Mouse (Mus musculus): Measurements from ENCODE around the gene Cwc25.
A peak's percentile ranks its signal among the peaks of the same experiment; 100 is the strongest.

The Cwc25 gene

DNA sequence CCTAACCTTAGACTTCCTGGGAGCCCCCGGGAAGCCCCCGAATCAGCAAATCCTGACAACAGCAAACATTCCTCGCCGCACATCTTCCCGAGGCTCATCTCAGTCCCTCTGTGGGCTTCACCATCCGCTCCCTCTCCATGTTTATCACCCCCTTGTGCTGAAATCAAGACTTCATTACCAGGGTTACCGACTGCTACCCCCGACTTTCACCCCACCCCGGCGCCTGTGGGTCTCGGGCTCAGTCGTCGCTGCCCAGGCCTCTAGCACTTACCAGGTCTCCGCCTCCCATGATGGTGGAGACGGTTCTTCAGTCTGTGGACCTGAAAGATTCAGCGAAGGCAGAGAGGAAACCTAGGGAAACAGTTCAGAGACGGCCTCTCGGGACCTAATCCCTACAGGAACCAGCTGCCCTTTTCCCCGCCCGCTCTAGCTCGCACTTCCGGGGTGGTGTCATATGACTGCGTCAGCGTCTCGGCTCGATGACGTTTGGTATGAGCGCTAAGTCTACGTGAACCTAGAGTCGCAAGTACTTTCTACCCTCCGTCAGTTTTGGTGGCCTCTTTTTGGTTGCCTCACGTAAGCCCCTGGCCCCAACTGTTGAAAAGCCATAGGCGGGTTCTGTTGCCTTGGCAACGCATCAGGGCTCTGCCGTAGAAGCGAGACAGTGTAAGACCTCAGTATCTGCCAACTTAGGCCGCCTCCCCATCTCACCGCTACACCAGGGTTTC lies at the start of gene Cwc25:
TSS of gene Cwc25 (minus strand) at position 403 of the 728 bp plus-strand sequence.
- peak; percentile 86 for DNase-seq (ENCODE audit: low spot score)

DNA sequence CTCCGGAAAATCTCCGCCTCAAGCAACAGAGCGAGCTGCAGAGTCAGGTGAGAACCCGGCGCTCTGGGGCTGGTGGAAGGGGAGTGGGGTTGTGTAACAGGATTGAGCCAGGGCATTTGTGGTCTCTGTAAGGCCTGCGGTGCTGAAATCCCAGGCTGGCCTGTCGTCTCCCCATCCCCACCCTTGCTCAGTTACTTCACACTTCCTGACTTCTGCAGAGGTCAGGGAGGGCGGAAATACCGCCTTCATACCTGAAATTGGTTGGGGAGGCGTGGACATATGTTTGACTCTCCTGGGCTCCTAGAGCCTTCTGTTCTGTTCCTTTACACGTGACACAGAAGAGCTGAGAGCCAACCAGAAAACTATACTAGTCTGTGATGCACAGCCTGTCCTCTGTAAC lies 49.4 kb upstream of the Cwc25 start:
- DNase-seq (ENCODE audit: low spot score), result no peak

DNA sequence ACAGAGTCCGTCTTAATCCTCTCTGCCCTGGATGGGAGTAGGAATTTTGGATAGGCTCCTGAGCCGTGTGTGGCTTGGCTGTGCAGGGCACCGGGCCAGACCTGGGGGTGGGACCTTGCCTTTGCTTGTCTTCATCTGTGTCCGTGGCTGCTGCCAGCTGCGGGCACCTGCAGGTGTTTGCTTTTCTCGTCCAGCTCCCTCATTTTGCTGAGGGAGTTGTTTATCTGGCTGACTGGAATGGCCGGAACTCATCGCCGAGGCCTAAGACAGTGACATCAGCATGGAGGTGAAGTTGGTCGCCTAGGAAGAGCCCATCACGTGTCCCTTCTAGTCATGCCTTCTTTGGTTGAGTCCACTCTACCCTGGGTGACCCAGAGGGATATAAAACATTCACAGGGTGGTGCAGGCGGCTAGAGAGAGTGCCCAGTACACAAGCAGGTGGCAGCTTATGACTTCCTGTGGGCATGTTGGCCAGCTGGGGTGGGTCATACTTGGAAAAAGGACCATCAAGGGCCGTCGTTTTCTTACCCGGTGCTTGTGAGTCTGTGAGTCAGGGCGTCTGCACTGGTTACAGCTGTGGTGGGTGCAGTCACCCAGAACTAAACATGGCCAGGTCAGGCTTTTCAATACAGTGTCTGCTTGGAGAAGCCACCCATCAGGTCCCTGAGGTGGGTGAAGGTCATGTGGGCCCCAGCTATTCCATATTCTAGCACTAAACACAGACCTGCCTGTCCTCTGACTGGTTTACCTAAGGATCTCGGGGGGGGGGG lies 47.6 kb upstream of the Cwc25 start:
- DNase-seq (ENCODE audit: low spot score), result no peak

DNA sequence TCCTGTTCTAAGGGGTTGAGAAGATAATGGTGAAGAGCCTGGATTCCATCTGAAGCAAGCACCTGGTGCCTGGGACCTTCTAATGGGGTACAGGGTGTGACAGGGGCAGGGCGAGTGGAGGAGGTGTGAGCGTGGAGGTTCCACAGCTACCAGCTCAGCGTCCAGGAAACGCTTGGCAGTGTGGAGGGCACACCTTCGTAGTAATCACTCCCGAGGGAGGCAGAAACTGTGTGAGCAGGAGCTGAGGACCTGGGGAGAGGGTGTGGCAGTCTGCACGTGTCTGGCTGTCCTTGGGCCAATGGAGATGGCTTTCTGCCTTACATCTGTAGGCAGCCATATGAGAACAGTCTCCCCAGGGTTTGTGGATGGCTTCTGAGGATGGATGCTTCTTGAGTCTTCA lies 46.7 kb upstream of the Cwc25 start:
- DNase-seq (ENCODE audit: low spot score), result no peak

DNA sequence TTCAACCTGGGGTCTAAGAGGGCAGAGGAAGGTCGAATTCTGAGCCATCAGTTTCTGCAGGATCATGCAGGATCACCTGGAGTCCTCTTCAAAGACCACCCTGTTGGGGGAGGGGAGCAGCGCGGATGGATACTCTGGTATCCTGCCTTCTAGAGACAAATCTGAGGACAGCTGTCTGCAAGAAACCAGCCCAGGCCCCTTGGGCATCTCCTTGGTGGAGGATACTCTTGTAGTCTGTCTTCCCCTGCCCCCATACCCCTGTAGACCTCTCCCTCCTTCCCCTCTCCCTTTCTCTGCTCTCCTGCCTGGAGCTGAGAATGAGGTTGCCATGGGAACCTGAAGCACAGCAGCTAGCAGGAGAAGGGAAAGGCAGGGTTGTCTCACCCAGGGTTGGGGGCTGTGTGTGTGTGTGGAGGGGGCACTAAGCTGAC lies 46.1 kb upstream of the Cwc25 start:
- no peak for DNase-seq (ENCODE audit: low spot score)

DNA sequence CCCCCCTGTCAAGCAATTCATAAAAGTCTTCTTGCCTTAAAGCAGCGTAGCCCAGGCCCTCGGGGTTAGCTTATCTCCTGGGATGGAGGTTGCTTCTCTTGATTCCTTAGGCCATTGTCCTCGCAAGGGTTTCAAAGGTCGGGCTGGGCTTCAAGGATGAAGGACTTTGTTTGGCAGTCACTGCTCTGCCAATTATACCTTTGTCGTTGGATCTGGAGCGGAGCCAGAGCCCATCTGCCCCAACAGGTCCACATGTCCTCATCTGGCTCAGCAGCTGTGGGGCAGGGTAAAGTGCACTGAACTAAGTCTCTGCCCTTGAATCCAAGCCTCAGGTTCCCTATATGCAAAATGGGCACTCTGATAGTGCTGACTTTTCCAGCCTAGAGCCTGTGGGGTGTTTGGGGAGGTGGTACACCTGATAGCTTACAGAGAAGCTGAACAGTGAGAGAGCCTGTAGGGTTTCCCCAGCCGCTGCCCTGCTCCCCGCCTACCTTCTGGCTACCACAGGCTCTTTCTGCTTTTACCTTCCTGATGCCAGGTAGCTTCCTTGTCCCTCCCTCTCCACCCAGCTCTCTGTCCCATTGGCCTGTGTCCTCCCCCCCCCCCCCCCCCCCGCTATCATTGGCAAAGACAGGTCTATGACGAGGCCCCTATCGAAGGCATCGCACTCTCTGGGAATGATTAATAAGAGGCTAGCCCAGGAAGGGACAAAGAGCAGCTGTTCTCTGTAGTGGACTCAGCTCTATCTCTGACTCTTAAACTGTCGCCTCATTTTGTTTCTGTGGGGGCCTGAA lies 45.4 kb upstream of the Cwc25 start:
- DNase-seq (ENCODE audit: low spot score), result no peak

DNA sequence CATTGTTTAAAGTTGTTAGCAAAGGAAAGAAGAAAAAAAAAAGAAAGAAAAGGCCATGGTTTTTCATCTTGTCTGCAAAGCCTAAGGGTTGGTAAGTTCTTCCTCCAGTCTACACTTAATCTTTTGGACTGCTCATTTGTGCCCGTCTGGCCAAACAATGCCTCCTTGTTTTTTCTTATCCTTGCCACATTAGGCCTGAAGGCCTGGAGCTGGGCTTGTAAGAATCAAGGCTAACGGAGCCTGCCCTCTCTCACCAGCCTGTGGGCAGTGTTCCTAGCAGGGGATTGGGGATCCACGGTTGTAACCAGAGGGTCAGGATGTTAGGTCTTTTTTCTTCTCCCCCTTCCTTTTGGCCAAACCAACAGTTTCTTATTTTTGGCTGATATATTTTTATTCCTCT lies 44.6 kb upstream of the Cwc25 start:
- no peak for DNase-seq (ENCODE audit: low spot score)

DNA sequence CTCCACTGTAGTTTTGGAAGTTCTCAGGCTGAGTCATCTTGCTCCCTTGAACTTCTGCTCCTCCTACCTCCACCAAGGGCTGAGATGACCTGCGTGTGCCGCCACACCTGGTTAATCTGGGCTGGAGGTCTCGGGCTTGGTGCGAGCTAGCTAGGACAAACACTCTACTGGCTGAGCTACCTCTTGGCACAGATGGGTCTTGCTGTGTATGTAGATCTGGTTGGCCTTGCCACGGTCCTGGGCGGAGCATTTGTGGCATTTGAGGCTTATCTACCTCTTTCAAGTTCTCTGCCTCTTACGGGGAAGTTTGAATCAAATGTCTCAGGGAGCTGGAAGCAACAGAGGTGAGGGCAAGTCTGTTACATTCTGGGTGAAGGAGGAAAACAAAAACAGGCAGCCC lies 44.0 kb upstream of the Cwc25 start:
- DNase-seq (ENCODE audit: low spot score), result no peak

DNA sequence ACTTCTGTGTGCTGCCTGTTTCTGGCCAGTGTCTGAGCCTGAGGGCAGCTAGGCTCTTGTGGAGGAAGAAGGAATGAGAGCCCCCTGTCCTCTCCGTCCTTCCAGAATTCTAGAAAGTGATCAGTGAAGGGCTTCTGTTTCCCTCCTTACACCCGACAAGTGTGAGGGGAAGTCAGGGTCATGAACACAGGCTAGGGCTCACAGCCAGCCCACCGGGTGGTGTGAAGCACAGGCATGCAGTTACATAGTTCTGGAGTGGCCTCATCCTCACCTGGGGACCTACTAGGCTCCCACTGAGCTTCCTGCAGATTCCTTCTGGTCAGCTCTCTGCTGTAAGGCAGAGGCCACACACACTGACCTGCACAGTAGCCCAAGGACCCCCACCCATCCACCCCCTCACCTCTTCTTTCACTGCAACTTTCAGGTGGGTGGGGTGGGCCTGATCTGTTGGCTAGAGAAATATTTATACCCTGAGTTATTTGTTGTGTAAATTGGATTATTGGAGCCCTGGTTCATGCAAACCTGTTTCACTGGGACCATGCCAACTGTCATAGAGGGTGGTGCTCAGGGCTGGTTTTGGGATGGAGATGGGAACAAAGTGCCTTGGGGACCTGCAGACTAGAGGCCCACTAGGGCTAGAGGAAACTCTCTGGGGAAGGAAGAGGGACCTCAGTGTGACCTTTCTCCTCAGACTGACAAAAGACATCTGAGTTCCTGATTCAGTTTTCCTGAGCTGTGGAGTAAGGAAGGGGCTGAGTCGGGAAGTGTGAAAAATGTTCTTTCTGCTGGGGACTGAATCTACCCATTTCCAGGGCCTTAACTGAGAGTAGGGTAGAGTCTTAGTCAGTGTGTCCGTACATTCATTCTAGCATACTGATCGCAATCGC lies 43.1 kb upstream of the Cwc25 start:
- DNase-seq (ENCODE audit: low spot score), result no peak

DNA sequence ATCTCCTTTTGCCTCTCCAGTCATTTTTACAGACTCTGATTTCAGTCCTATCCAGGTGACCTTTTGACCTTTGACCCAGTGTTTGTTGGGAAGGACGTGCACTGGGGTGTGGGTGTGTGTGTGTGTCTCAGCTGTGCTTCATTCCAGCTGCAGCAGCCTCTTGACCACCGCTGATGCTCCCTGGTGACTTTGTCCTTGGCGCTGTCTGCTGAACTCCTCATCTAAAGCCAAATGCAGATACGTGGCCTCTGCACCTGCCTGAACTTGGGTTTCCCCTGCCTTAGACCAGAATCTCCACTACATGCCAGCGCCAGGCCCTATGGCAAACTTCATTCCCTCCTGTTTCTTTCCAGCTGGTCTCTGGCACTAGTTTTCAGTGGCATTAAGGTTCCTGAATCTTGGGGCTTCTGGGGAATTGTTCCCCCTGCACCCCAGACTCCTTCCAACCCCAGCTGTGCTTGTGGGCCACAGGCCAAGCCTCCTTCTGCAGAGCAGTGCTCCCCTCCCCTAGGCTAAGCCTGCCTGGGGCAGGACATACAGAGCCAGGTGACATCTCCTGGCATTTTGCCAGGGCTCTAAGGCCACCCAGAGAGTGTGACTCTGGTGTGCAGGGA lies 42.4 kb upstream of the Cwc25 start:
- no peak for DNase-seq (ENCODE audit: low spot score)

DNA sequence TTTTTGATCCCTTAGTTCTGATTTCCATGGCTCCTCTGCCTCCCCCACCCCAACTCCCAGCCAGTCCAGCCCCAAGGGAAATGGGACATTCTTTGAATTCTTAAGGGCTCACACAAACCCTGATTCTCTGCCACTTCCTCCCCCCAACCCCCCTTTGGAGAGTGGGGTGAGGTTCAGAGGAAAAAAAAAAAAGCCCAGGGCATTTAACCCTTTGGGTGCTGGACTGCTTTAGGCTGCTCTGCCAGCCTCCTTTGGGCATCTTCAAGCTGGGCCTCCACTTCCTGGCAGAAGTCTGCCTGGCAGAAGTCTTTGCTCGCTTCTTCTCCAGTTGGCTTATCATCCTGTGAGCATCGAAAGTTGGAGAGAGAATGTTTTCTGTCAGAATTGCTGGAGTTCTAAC lies 41.7 kb upstream of the Cwc25 start:
- DNase-seq (ENCODE audit: low spot score), result no peak

DNA sequence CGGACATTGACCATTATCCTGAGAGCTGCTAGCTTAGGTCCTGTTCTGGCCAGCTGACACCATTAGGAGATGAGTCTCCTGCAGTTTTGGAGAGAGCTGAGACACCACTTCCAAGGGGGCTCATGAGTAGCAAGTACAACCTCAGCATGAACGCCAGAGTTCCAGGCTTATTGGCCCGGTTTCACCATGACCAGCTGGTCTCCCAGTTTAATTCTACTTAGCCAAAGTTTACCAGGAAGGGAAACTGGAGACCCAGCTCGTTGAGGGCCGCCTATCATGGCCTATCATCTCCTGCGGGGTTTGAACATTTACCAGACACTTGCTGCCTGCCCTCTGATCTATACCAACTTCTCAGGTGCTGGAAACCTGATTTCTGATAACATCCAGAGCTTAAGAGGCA lies 41.3 kb upstream of the Cwc25 start:
- DNase-seq (ENCODE audit: low spot score), result no peak

DNA sequence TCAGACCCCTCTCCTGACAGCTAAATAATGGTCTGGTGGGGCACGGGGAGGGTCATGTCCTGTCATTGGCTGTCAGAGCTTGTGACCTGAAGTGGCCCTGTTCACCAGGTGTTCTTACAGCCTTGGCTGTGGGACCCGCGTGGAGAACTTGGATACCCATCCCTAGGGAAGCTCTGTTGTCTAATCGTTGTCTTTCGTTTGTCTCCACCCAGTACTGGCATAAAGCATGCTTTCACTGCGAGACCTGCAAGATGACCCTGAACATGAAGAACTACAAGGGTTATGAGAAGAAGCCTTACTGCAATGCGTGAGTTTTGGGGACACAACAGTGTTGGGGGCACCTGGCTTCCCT lies 40.2 kb upstream of the Cwc25 start:
- DNase-seq (ENCODE audit: low spot score), result no peak

DNA sequence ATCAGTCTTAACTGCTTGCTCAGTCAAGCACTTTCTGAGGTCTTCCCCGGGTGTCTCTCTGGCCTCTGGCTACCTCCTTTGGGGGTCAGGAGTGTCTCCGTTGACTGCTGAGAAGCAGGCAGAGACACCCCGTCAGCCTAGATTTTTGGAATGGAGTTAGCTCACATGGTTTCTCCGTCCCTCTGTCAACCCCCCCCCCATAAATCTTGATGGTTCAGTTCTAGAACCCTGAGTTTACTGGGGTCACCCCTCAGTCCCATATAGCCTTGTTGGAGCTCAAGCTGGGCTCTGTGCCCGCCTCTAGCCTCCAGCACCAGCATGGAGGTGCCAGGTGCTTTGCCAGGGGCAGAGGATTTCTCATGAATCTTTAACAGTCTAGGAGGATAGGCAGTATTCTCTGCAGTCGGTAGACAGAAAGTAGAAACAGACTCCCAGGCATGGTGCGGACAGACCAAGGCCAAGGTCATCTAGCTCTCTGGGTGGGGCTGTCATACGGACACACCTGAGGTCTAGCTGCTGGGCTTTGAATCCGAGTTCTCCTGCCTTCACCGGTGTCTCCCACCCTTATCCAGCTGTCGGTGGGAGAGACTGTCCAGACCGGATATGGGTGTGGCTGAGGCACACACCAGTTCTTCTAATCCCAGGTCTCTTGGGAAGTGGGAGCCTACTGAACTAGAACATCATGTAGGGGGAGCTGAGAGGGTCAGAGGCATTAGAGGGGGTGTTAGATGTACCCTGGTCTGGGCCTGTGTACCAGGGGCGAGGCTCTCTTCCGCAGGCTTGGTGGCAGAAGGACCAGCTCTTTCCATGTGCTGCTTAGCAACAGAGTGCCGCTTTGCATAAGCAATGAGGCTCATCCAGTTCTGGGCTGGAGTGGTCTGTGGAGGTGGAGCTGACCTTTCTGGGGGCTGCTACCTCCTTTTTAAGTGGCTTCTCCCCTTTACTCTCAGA lies 39.6 kb upstream of the Cwc25 start:
- DNase-seq (ENCODE audit: low spot score), result no peak

DNA sequence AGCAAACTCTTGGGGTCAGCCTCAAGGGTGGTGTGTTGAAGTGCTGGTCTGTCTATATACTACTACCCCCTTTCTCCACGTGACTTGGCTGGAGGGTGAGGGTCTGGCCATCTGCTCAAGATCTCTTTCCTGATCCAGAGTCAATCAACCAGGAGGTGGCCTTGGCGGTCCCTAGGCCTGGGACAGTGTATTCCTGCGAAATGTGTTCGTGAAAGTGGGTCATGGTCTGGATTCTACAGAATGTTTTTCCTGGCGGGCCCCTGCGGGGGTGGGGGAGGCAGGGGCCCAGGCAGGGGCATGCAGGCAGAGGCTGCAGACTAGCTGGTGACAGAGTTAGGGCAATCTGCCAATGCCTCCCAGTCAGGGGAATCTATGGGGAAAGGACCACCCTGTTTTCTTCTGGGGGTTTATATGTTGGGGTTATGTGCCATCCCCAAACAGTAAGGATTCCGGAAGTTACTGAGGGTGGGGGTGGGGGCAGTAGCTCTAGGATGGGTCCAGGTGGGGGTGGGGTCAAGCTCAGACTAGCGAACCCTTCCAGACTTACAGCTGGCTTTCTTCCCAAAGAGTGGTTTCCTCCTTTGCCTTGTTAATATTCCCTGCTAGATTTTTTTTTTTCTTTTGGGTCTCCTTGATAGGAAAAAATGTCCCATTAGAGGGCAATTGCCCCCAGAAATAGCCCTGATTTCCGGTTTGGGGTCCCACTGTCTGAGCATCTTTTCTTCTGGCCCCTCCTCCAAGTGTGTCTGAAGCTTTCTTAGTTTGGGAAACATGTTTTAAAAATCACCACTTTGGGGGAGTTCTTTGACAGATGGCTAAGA lies 38.7 kb upstream of the Cwc25 start:
- DNase-seq (ENCODE audit: low spot score), result no peak

DNA sequence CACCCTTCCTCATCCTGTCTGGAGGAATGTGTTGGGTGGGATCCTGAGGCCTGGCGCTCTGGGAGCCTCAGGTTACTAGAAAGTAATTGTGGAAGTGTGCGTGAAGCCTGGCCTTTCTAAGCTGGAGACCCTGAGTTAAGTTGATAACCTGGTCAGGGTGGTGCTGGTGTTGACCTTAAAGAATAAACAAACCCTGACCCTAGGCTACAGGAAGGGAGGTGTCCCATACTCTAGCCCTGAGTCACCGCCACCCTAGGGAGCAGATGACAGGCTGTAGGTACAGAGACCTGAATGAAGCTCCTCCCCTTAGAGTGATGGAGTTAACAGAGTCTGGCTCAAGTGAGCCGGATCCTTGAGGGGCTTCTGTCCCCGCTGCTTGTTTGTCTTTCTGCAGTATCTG lies 37.5 kb upstream of the Cwc25 start:
- DNase-seq (ENCODE audit: low spot score), result no peak

DNA sequence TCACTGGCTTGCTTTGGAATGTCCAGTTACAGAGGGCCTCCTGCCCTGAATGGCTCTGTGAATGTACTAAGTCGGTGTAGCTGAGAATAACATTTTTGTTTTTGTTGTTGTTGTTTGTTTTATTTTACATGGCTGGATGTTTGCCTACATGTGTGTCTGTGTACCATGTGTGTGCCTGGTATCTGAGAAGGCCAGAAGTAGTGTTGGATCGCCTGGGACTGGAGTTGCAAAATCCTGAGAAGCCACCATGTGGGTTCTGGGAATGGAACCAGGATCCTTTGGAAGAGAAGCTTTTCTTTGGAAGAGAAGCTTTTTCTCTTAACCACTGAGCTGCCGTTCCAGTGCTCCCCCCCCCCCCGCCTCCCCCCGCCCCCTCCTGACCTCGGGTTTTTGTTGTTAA lies 36.1 kb upstream of the Cwc25 start:
- DNase-seq (ENCODE audit: low spot score), result no peak

DNA sequence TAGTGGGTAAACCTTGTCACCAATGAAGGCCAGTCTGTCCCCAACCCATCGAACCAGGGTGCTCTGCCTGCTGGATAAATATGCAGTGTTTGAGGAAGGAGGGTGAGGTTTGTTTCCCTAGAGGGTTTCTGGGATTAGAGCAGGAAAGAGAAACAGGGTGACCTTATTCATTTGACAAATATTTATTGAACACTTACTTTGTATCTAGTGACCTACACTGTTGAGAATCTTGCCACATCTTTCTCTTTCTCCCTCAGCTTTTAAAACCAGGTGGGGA lies 35.8 kb upstream of the Cwc25 start:
- no peak for DNase-seq (ENCODE audit: low spot score)

DNA sequence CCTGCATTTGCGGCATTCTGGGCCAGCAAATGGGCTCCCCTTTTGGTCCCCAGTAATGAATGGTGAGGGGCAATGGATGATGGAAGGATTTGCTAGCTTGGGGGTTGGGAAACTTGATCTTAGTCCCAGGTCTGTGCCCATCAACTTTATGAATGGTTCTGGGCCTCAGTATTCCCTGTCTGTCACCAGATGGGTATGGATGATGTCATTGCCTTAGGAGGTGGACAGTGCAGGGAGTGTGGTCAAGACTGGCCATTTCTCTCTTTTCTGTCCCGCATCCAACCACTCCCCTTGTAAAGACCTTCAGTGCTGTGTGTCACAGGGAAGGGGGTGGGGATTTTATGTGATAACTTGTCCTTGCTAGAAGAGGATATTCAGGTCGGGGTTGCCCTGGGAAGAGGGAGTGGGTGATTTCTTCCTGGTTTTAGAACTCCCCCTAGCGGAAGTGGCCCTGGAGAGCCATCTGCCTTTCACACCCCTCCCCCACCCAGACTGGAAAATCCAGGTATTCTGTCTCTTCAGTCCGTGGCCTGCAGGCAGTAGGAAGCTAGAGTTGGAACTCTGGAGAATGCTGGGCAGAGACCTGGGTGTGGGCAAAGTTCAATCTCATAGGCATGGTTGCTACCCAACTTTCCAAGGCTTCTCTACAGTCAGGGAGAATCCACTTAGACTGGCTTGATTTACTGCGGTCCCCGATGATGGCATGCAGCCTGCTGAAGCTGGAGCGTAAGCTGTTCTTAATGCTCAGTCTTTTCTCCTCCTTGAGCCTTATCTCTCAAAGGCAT lies 35.2 kb upstream of the Cwc25 start:
- no peak for DNase-seq (ENCODE audit: low spot score)
